In the genomic region with DNA sequence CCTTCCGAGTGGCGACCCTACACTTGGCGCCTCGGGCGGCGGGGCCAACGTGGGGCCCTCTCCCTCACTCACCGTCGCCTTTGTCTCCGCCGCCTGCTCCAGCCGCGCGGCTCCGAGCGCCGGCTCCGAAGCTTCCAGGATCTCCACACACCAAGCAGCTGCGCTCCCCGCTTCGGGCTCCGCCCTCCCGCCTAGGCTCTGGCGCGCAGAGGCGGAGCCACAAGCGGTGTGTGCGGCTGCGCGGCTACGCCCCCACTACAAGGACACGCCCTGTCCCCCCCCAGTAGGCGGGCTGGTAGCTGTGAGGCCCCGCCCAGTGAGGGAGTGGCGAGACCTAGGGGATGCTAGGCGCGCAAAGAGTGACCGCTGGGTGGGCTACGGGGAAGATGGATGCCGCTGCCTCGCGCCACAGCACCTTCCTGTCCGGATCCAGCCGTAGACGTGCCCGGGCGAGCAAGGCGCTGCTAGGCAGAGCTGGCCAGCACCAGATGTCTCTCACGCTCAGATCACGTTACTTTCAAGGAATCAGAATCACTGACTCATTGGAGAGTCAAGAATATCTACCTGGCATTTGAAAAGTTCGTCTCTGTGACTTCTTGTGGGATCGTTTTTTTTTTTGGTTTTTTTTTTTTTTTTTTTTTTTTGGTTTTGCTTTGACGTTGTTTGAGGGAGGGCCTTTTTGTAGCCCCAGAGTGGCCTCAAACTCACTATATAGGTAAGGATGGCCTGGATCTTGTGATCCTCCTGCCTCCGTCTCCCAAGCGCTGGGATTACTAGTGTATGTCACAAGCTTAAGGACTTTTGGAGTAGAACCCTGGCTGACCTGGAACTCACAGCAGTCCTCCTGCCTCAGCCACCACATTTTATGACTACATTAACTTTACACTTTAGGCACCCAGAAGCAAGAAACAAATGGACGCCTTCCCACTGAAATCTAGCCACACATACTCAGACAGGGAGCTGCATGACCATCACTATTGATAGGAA, we compare ENCODE assay signal across 1 mouse cellular context.
A peak's percentile ranks its signal among the peaks of the same experiment; 100 is the strongest.
TF ChIP-seq lines count a peak whose summit lies in the region.

A gene (minus strand): TSS at position 188 of the 987 bp plus-strand sequence.

TF ChIP-seq in MEL, 35 proteins besides CTCF, POLR2A, EP300 and RAD21 (continued from another document):
- no peak for TF ChIP-seq GATA1 (IDR thresholded peaks at IDR 0.05; ENCODE audit: low read depth, low read length)
- no peak for TF ChIP-seq CHD1 (IDR thresholded peaks at IDR 0.05; ENCODE audit: low read depth, low read length)
- TF ChIP-seq NRF1 (IDR thresholded peaks at IDR 0.05; ENCODE audit: insufficient read depth, low read depth, low read length, poor library complexity, severe bottlenecking) = peak; percentile 93
- no peak for TF ChIP-seq CHD2 (IDR thresholded peaks at IDR 0.05; ENCODE audit: low read length)
- TF ChIP-seq USF1 (IDR thresholded peaks at IDR 0.05; ENCODE audit: low read depth, low read length) = no peak
- no peak; the same call in 1 of the 2 replicates for TF ChIP-seq MAZ (IDR thresholded peaks at IDR 0.05; ENCODE audit: low read depth, low read length)
- TF ChIP-seq UBTF (IDR thresholded peaks at IDR 0.05; ENCODE audit: borderline replicate concordance, insufficient read depth, low read depth, low read length) = no peak
- no peak for TF ChIP-seq USF2 (IDR thresholded peaks at IDR 0.05; ENCODE audit: borderline replicate concordance in 1 of 2, insufficient read depth in 1 of 2, low read depth in 1 of 2, low read length in 2 of 2)
- TF ChIP-seq MYB (IDR thresholded peaks at IDR 0.05; ENCODE audit: low read depth, low read length) = no peak
- TF ChIP-seq TAL1 (IDR thresholded peaks at IDR 0.05; ENCODE audit: low read length) = no peak
- no peak for TF ChIP-seq ZKSCAN1 (IDR thresholded peaks at IDR 0.05; ENCODE audit: low read depth, low read length)
- no peak for TF ChIP-seq MEF2A (IDR thresholded peaks at IDR 0.05; ENCODE audit: extremely low read depth, insufficient replicate concordance, low read depth, low read length, poor library complexity, severe bottlenecking)
- TF ChIP-seq ZC3H11A (IDR thresholded peaks at IDR 0.05; ENCODE audit: low read depth, low read length) = no peak; the same call in 1 of the 2 replicates
- TF ChIP-seq ELF1 (IDR thresholded peaks at IDR 0.05; ENCODE audit: low read depth, low read length) = peak; percentile 56; the same call in 1 of the 2 replicates
- peak; percentile 57; the same call in 1 of the 2 replicates for TF ChIP-seq HCFC1 (IDR thresholded peaks at IDR 0.05; ENCODE audit: low read depth, low read length)
- TF ChIP-seq TBP (IDR thresholded peaks at IDR 0.05; ENCODE audit: low read depth, low read length) = peak; percentile 62; the same call in 1 of the 2 replicates
